Mouse (Mus musculus): ENCODE data around the gene Rasl10b.

Gene Rasl10b

GRCm38 (mm10) chr11:83465976-83466375, 57.0 kb downstream of the Rasl10b start:
- no peak for DNase-seq (ENCODE audit: low spot score)

GRCm38 (mm10) chr11:83467120-83467652, 58.2 kb downstream of the Rasl10b start:
- DNase-seq (ENCODE audit: low spot score), result no peak

GRCm38 (mm10) chr11:83468765-83469164, 59.8 kb downstream of the Rasl10b start:
- no peak for DNase-seq (ENCODE audit: low spot score)

Data from T-cell, adult 2 months (primary cell).